Mouse (Mus musculus): ENCODE data around the gene Il6ra.
A peak's percentile ranks its signal among the peaks of the same experiment; 100 is the strongest.

Gene Il6ra

DNA sequence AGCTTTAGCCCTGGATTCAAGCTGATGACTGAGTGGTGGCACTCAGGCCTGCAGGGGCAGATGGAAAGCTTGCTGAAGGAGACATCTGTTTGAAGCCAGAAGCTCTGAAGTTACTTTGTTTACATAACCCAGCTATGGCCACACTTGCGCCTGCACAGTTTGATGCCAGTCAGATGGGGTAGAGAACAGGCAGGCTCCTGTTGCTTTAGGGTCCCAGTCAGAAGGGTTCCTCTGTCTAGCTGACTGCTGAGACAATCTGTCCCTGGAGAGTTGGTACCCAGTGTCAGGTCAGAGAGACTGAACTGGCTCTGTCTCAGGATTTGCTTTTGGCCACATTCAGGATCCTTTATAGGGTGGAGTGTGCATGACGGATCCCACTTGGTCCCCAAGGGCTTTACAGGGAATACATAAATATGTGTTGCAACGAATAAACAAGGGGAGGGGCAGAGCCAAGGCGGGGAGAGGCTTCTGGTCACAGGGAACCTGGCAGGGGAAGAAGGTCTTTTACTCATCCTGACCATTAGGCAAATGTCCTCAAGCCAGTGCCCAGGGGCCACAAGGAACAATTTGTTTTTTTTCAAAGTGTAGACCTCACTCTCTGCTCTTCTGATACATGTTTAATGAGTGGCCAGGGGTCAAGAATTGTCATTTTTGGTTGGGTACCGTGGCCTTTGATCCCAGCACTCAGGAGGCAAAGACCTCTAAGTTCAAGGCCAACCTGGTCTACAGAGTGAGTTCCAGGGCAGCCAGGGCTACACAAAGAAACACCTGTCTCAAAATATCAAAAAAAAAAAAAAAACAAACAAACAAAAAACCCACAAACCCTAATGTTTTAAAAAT is 3.1 kb downstream of the Il6ra start:
- DNase-seq (ENCODE audit: low spot score): no peak

DNA sequence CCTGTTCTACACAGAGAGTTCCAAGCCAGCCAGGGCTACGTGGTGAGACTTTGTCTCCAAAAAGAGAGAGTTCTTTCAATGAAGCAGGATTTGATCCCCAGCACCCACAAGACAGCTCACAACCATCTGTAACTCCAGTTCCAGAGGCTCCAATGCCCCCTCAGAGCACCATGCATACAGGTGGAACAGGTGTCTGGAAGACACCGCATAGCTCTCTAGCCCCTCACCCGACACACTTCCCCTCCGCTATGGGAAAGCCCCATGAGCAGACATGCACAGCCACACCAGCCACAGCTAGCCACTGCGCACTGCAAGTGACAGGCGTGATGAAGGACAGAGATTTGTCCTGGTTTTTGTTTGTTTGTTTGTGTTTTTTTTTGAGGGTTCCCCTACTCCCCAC is 4.2 kb downstream of the Il6ra start:
- no peak for DNase-seq (ENCODE audit: low spot score)

DNA sequence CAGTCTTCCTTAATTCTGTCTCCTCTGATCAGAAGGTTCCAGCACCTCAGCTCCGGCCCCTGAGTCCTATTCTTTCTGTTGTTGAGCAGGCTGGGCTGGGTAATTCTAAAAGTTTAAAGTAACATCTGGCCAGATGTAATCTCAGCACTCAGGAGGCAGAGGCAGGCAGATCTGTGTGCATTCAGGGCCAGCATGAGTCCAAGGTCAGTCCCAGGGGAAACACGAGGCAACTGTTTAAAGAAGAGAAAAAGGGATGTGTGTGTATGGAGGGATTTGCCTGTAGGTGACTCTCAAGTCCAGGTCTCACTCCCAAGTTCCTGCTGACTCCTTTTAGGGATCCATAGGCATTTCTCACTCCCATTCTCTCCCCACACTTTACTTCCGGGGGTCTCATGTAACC is 5.2 kb downstream of the Il6ra start:
- no peak for DNase-seq (ENCODE audit: low spot score)

DNA sequence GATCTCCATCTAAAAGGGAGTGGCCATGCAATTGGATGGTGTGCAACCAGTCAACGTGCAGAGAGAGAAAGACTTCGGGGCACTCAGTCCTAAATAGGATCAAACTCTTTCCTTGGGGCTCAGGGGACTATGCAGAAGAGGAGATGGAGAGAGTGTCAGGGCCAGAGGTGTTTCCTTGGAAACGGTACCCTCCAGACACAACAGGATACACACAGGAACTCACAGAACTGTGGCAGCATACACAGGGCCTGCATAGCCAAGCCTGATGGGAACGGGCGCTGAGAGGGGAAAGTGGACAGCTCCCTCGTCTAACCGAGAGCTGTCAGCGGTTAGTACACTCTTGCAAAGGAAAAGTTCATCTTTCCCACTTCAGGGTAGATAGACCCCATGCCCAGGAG is 13.5 kb downstream of the Il6ra start:
- no peak for DNase-seq (ENCODE audit: low spot score)

DNA sequence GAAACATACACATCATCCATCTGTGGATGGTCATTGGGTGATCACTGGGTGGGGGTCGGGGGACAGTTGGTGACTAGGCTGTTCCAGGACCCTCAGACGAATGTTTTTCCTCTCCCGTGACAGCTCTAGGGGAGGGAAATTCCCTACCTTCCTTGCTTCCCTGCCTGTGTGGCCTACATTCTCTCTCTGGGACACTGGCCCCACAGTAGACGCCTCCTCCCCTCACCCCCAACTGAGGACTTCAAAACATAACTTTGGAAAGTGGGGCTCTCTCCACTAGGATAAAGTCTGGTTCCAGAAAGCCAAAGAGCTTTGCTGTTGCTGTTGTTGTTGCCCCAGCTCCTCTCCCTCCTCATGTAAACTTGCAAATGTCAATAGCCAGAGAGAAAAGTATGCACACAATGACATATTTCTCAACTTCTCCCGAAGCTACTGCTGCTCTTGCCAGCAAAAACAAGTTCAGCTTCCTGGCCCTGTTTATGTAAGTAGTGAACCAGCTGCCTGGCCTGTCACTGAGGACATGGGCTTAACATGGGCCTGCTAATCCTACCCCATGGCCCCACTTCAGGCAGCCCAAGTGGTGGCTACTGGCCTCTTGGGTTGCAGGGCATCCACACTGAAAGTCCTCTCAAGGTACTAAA is 14.0 kb downstream of the Il6ra start:
- DNase-seq (ENCODE audit: low spot score): no peak

DNA sequence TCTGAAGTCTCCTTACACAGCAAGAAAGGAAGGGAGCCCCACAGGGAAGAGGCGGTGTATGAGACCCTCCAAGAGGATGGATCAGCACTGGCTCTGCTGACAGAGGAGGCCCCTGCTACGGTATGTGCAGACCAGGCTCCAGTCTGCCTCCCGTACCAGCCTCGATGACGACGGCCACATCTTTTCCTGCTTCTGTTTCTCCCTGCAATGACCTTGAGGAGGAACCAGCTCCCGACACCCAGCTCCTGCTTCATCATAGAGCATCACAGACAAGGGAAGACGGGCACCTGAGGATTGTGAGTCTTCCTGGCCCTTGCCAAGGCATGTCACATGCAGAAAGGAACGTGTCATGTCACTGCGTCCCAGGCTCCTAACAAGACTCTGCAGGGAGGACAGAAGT is 15.0 kb downstream of the Il6ra start:
- no peak for DNase-seq (ENCODE audit: low spot score)

DNA sequence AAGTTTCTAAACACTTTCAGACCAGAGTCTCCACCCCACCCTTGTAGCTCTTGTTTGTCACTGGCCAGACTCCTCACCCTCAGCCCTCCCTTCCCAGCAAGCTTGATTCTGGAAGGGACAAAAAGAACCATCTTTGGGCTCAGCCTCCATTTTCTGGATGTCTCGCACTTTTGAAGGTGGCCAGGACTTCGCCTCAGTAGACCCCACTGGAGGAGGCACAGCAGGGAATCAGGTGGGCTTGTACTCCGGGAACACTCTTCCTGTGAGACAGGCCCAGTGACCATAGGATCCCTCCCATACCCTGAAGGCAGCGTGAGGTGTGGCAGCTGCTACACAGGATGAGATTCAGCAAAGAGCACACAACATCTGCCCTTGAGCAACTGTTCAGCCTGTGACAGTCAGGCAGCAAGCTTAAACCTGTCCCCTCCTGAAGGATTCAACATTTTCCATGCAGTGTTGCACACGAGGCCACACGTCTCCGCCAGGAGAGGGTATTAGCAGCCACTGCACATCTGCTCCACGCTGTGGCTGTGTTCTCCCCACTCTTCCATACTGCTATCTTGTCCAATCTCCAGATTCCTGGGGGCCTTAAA is 15.7 kb downstream of the Il6ra start:
- no peak for DNase-seq (ENCODE audit: low spot score)

DNA sequence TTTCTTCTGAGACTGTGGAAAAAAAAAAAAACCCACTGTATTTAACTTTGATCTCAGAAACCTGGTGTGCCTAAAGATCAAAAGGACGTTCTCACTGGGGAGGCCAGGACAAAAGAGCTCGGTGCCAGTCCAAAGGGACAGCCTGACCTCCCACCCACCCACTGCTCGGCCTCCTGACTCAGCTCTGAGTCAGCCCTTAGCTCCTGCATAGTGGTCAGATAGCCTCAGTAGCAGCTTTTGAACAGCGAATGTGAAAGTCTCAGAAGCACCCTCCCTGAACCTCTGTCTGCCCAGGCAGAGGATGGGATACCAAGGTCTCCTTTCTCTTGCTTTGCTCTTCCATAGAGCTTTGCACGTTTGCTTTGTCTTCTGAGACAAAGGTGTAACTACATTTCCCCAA is 16.4 kb downstream of the Il6ra start:
- DNase-seq (ENCODE audit: low spot score): no peak

DNA sequence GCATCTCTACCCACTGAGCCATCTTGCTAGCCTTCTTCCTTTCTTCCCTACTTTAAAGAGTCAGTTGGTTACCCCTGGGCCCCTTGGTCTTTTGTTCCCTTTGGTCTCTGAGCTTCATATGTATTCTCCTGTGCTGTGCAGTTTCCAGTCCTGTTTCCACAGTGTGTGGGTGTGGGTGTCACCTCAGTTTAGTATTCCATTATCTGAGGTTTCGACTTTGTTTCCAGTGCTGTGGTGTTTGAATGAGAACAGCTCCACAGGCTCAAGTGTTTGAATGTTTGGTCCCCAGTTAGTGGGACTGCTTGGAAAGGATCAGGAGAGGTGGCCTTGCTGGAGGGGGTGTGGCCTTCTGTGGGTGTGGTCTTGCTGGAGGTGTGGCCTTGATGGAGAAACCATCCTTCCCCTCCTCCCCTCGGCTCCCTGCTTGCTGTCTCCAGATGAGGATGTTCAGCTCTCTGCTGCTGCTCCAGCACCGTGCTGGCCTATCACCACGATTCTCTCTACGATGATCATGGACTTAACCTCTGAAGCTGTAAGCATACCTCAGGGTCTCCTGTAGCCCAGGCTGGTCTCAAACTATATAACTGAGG is 20.4 kb downstream of the Il6ra start:
- DNase-seq (ENCODE audit: low spot score): no peak

DNA sequence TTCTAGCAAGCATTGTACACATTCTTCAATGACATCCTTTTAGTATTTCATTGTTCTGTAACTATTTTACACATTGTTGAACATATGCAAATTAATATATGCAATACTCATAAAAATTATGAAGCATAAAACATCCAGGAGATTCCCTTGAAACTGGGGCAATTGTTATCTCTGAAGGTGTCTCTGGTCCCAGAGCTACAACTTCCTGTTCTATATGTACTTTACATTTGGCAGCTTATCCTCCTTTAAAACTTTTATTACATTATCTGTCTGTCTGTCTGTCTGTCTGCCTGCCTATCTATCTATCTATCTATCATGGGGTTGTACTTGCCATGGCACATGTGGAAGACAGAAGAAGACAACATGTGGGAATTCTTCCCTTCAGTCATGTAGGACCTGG is 21.3 kb downstream of the Il6ra start:
- DNase-seq (ENCODE audit: low spot score): no peak

DNA sequence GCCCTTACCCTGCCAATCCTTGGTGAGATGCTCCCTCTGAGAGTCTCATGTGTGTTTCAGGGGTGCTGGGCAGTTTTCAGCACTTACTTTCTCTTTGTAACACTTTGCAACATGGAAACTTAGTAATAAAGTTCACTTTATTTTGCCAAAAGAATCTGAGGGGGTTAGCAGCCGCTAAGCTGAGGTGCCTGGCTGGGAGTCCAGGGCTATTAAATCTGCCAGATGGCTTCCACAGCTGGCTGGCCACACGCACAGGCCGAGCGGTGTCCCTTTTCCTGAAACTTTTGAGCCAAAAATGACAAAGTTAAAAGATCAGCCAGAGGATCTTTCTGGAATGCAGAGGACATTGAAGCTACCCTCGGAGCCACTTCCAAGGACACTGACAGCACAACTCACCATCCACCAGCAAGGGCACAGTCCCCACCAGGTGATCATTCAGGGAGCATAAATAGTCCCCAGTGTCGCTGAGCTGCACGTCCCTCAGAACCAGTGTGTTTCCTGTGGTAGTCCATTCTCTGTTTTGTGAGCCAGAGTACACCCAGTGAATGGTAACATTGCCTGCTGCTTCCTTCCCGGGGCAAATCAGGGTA is 23.1 kb downstream of the Il6ra start:
- DNase-seq (ENCODE audit: low spot score): no peak

DNA sequence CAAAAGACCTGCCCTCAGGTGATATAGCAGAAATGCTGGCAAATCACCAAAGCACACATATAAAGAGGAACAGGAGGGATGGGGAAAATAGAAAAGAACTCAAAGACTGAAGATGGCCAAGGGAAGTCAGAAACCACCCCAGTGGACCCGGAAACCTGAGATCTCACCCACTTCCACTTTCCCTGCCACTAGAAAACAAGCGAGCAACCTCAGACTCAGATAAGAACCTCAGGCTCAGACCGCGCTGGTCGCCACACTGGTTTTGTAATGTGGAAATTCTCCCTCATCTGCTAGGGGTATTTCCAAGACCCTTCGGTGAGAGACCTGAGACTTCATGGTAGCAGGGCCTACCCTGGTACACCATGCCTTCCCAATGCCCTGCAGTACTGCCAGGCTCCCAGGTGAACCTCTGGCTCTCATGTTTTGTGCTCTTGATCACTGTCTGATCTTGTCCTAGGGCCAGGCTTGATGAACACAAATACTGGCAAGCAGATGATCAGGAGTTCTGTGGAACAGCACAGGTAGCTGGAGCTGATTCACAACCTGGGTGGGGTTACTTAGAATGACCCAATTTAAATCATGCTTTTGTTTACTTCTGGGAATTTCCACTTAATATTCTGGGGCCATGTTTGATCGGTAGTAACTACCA is 25.3 kb downstream of the Il6ra start:
- DNase-seq (ENCODE audit: low spot score): no peak

DNA sequence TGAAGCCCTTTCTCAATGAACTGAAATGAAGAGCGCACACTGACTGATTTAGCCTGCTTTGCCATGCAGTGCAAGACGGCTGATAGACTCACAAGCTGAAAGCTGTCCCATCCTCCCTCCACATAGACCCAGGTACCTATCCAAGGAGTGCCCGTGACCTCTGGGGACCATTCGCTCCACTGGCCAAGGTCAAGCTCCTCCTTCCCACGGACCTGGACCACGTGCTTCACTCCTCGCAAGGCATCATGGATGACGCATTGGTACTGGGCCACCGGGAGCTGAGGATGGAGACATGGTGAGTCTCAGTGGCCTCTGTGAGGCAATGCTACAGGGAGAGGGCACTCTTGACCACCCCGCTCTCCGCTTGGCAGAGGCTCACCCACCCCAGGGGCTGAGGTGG is 27.2 kb downstream of the Il6ra start:
- DNase-seq (ENCODE audit: low spot score): no peak

DNA sequence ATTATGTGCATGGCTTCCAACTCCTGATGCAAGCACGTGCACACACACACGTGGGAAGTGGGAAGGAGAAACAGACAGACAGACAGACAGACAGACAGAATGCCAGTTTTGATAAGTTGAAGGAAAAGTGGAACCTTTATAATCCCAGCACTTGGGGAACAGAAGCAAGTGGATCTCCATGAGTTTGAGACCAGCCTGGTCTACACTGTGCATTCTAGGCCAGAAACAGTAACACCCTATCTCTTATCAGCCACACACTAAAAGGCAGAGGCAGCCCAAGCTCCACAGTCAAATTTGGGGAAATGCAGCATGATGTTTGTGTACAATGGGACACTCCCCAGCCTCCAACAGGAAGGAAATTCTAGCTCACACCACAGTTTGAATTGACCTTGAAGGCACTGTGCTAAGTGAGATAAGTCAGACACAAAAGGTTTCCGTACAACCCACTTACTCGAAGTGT is 29.4 kb downstream of the Il6ra start:
- peak; percentile 52 for DNase-seq (ENCODE audit: low spot score)

DNA sequence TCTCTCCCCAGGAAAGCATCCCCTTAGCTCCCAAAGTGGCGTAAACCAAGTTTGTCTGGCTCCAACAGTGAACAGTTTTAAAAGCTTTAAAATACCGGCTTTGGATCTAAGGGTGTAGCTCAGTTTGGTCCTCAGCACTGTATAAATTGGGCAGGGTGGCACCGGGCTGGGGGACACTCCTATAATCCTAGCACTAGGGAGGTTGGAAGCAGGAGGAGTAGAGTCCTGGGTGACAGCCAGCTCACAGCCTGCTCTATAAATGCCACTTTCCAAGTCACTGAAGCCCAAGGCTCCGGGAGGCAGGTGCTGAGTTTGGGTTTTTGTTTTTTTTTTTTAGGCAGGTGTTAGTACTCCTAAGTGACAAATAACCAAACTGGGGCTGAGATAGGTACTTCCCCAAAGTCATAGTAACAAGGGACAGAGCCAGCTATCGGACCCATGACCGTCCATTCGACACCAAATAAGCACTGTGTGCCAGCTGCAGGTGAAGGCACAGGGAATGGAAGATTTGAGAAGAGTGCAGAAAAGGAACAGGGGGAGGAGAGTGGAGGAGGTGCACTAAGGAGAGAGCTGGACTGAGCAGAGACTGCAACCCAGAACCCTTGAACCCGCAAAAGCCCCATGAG is 30.3 kb downstream of the Il6ra start:
- no peak for DNase-seq (ENCODE audit: low spot score)

DNA sequence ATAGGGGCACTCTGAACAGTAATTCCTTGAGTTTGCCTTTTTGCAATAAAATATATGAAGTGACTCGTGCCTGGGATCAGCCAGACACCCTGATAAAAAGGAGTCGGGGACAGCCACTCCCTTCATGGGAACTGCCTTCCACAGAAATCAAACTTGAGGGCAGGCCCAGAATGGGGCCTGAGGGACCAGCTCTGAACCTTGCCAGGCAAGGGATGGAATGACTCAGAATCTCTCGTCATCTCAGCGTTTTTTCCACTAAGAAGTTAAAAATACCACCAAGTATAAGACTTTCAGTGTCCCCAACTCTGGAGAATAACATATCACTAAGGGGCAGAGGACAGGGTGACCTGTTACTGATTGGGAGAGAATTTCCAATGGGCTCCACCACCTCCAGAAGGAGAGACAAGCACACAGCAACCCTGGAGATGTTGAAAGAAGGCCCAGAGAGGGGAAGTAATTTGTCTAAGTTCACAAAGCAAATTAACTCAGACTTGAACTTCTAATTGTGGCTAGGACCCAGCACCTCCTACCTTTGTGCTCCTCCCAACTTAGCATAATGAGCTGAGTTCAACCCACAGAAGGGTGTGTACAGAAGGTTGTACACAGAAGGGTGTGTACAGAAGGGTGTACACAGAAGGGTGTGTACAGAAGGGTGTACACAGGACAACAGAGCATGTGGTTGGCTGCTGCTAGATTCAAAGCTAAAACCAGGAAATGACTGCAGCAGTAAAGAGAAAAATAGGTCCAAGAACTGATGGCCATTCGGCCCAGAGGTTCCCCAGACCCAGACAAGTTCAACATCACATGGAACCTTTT is 32.8 kb downstream of the Il6ra start:
- peak; percentile 80 for DNase-seq (ENCODE audit: low spot score)

DNA sequence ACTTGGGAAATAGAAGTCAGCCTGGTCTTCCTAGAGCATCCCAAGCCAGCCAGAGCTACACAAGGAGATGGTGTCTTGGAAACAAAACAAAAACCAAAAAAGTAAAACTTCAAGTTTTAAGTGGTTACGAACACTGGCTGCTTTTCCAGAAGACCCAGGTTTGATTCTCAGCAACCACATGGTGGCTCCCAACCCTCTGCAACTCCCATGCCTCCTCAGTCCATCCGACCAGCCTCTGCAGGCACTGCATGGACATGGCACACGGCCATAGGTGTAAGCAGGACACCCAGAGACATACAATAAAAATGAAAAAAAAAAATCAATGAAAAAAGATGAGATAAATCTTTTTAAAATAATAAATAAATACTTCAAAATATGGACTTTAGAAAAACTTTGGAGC is 33.7 kb downstream of the Il6ra start:
- DNase-seq (ENCODE audit: low spot score): no peak

DNA sequence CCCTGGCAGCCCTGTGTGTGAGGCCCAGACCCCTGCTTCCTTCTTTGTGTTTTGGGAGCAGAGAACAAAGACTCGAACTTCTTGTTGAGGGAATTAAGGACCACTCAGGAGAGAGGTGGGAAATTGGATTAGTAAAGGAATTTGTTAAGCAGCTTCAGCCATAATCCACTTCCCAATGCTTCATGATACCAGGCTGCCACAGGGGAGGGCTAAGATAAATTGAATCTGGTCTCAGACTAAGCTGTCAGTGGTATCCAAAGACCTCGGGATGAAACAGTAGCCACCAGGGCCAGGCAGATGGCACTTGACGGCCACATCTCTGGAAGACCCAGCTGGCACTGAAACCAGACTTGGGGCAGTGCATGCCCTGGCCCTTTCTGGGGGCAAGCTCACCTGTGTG is 34.5 kb downstream of the Il6ra start:
- DNase-seq (ENCODE audit: low spot score): no peak

DNA sequence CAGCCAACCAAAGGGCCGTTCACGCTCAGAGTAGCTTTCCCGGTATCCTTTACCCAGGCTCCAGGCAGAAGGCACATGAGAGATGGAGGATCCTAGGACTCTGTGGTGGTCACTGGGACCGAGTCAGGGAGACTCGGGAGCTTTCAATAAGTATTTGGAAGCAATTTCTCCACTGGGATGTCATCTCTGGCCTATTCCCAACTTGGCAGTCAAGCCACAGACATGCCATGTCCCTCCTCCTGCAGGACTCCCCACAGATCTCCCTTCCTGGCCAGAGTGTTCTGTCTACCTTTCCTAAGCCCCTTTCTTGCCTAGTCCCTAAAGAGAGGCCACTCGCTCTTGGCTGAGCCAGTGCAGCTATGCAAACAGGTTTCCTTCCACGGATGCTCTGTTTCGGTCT is 35.9 kb downstream of the Il6ra start:
- DNase-seq (ENCODE audit: low spot score): no peak

DNA sequence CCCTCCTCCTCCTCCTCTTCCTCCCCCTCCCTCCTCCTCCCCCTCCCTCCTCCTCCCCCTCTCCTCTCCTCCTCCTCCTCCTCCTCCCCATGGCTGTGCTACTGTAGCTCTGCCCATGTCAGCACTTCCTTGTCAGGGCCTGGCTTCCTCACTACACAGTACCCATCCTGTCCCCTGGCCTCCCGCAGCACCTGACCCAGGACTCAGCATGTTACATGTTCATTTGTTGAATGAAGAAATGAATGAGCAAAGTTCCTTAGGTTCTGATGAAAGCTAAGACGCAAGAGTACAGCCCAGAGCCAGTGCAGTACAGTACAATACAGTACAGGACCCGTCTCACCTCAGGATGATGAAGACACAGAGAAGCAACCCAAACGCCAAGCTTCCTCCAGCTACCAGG is 36.5 kb downstream of the Il6ra start:
- no peak for DNase-seq (ENCODE audit: low spot score)

DNA sequence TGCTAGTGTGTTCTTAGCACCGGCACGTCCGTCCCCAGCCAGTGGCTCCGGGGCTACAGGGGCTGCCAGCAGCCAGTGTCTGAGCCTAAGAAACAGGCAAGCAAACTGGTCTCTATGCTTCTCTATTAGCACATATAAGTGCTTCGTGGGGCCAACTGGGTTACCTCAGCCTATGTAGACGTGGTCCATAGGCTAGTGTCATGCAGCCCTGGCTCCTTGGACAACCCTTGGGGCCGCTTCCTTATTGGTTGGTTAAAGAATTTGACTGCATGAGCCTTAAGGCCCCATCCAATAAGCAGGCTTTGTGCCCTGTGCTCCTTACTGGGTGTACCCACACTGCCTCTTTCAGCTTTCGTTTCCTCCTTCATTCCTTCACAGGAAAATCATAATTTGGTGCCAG is 37.2 kb downstream of the Il6ra start:
- no peak for DNase-seq (ENCODE audit: low spot score)

Data from c-Kit-positive CD71-positive TER-119-positive erythroid progenitor cells, embryonic 14.5 days (primary cell).